Mouse (Mus musculus): ENCODE results near the gene Zmym5. TPM values are rescaled to one million over a fixed set of nuclear protein-coding genes. Genes with fewer than 3 reads are reported as not detected.
A peak's percentile ranks its signal among the peaks of the same experiment; 100 is the strongest.
"Not testable (repeated sequence)": the region's sequence is repeated elsewhere in the genome, so short reads cannot be mapped to it uniquely, and the experiment has no call there.

The Zmym5 gene
- polyA plus RNA-seq, 1 experiment from 2014 or later: 31.5 TPM

GRCm38 (mm10) chr14:56784575-56784974 lies 26.9 kb downstream of the Zmym5 start:
- WGBS: 86% methylated on average over 1 of the region's 1 CpGs
- no peak overlapping the region for H3K27ac ChIP-seq (replicated peaks; ENCODE audit: low read depth, low read length)
- no peak for ATAC-seq (ENCODE audit: low FRiP score, low TSS enrichment)

DNA sequence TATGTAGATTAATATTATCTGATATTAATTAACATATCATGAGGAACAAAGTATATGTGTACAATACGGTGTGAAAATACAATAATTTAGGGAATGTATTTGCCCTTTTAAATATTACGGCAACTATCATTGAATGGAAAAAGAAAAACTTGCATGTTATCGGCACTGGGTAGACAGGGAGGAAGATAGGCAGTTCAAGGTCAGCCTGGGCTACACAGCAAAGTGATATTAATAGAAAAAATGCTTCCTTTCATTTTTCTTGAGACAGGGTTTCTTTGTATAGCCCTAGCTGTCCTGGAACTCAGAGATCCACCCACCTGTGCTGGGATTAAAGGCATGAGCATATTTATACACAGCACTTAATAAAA lies 32.6 kb downstream of the Zmym5 start:
- no peaks in the 10 kb centered on the region for H3K9me3 ChIP-seq (ENCODE audit: control insufficient read depth, low read length)
- WGBS: 42% methylated on average over 3 of the region's 3 CpGs
- peak overlapping the region; percentile 17; the same call in 1 of the 2 replicates for H3K9ac ChIP-seq (replicated peaks; ENCODE audit: low read length)
- H3K4me3 ChIP-seq (replicated peaks; ENCODE audit: low read depth, low read length): peak overlapping the region; percentile 94
- H3K4me1 ChIP-seq (ENCODE audit: control insufficient read depth, insufficient read depth, low read length): peaks cover 19% of the 10 kb centered on the region
- H3K27ac ChIP-seq (replicated peaks; ENCODE audit: low read depth, low read length): peak overlapping the region; percentile 96
- no peak for DNase-seq
- peak overlapping the region; percentile 73 for H3K4me2 ChIP-seq (ENCODE audit: low read length)
- no peaks in the 10 kb centered on the region for H3K27me3 ChIP-seq (ENCODE audit: control insufficient read depth, insufficient read depth, low read length)
- no peaks in the 10 kb centered on the region for H3K36me3 ChIP-seq (ENCODE audit: control insufficient read depth, insufficient read depth, low read length)
- peak; percentile 12; the same call in 1 of the 2 replicates for ATAC-seq (ENCODE audit: low FRiP score, low TSS enrichment)

More at GRCm38 (mm10) chr14:56784575-56784974, 26.9 kb downstream of the Zmym5 start:
- no peaks in the 10 kb centered on the region for H3K9me3 ChIP-seq (ENCODE audit: control insufficient read depth, low read length)
- DNase-seq: no peak
- no peaks in the 10 kb centered on the region for H3K27me3 ChIP-seq (ENCODE audit: control insufficient read depth, insufficient read depth, low read length)
- H3K4me3 ChIP-seq (replicated peaks; ENCODE audit: low read depth, low read length): no peak overlapping the region
- H3K4me2 ChIP-seq (ENCODE audit: low read length): no peak overlapping the region
- H3K9ac ChIP-seq (replicated peaks; ENCODE audit: low read length): no peak overlapping the region
- no peaks in the 10 kb centered on the region for H3K36me3 ChIP-seq (ENCODE audit: control insufficient read depth, insufficient read depth, low read length)
- H3K4me1 ChIP-seq (ENCODE audit: control insufficient read depth, insufficient read depth, low read length): no peaks in the 10 kb centered on the region

GRCm38 (mm10) chr14:56778200-56778932 lies 33.1 kb downstream of the Zmym5 start, which contains the start of gene Pspc1:
Gene Pspc1, minus strand, starts transcription at chr14:56778316.
- no peaks in the 10 kb centered on the region for H3K9me3 ChIP-seq (ENCODE audit: control insufficient read depth, low read length)
- H3K27ac ChIP-seq (replicated peaks; ENCODE audit: low read depth, low read length): peak within 1 kb of the TSS; percentile 96
- H3K36me3 ChIP-seq (ENCODE audit: control insufficient read depth, insufficient read depth, low read length): no peaks in the 10 kb centered on the region
- H3K27me3 ChIP-seq (ENCODE audit: control insufficient read depth, insufficient read depth, low read length): no peaks in the 10 kb centered on the region
- ATAC-seq (ENCODE audit: low FRiP score, low TSS enrichment) (peak; percentile 97), DNase-seq (peak; percentile 100)
- peak within 1 kb of the TSS; percentile 73 for H3K4me2 ChIP-seq (ENCODE audit: low read length)
- H3K4me1 ChIP-seq (ENCODE audit: control insufficient read depth, insufficient read depth, low read length): peaks cover 19% of the 10 kb centered on the region
- peak within 1 kb of the TSS; percentile 94 for H3K4me3 ChIP-seq (replicated peaks; ENCODE audit: low read depth, low read length)
- H3K9ac ChIP-seq (replicated peaks; ENCODE audit: low read length): peak within 1 kb of the TSS; percentile 91
- WGBS: under 1% methylated on average over 36 of the region's 36 CpGs

DNA sequence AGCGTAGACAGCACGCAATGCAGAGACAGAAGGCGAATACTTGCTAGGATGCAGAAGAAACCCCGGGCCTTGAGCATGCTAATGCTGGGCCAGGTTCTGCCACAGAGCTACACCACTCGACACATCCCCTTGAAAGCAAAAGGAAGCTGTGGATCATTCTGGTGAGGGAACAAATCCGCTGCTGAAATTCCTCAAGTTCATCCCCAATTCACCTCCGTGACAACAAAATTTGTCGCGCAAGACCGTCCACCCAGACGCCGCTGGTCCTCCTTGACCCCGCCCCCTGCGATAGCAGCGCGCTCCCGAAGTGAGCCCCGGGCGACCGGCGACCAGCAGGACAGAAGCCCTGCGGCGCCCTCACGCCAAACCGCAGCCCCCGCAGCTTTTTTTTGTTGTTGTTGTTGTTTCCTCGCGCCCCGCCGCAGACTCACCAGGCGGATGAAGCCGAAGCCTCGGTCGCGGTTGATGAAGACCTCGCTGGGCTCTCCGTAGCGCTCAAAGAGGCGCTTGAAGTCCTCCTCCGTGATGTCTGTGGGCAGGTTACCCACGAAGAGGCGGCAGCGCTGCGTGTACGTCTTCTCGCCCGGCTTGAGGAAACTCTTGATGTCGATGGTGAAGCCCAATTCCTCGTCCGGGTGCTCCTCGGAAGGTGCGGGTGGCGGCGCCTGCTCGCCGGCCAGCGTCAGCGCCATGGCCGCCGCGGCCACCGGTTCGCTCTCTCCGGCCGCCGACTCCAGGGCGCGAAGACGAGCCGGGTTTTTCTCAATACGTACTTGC lies 34.0 kb downstream of the Zmym5 start:
- no peaks in the 10 kb centered on the region for H3K36me3 ChIP-seq (ENCODE audit: control insufficient read depth, insufficient read depth, low read length)
- DNase-seq (peak; percentile 76), ATAC-seq (ENCODE audit: low FRiP score, low TSS enrichment) (peak; percentile 5)
- H3K4me2 ChIP-seq (ENCODE audit: low read length): peak overlapping the region; percentile 73
- WGBS: under 1% methylated on average over 71 of the region's 71 CpGs
- H3K9ac ChIP-seq (replicated peaks; ENCODE audit: low read length): peak overlapping the region; percentile 91
- H3K4me1 ChIP-seq (ENCODE audit: control insufficient read depth, insufficient read depth, low read length): peaks cover 19% of the 10 kb centered on the region
- peak overlapping the region; percentile 96 for H3K27ac ChIP-seq (replicated peaks; ENCODE audit: low read depth, low read length)
- no peaks in the 10 kb centered on the region for H3K27me3 ChIP-seq (ENCODE audit: control insufficient read depth, insufficient read depth, low read length)
- peak overlapping the region; percentile 94 for H3K4me3 ChIP-seq (replicated peaks; ENCODE audit: low read depth, low read length)
- H3K9me3 ChIP-seq (ENCODE audit: control insufficient read depth, low read length): no peaks in the 10 kb centered on the region

DNA sequence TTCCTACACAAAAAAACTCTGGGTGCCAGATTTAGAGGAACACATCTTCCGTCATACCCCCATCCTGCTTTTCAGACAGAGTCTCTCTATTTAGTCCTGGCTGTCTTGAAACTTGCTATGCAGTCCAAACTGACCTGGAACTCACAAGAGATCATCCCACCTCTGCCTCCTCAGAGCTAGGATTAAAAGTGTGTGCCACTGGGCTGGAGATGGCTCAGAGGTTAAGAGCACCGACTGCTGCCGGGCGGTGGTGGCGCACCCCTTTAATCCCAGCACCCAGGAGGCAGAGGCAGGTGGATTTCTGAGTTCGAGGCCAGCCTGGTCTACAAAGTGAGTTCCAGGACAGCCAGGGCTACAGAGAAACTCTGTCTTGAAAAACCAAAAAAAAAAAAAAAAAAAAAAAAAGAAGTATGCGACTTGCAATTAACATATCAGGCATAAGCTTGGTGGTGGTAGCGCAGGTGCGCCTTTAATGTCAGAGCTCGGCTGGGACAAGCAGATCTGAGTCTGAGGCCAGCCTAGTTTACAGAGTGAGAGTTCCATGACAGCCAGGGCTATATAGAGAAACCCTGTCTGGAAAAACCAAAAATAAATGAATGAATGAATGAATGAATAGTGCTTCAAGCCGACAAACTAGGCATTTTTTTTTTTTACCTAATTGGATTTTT lies 34.8 kb downstream of the Zmym5 start:
- DNase-seq (no peak), ATAC-seq (ENCODE audit: low FRiP score, low TSS enrichment) (no peak)
- 26% methylated on average over 11 of the region's 11 CpGs for WGBS
- Histone ChIP-seq H3K9ac (replicated peaks; ENCODE audit: low read length) (peak overlapping the region; percentile 91), H3K9me3 (ENCODE audit: control insufficient read depth, low read length) (no peaks in the 10 kb centered on the region), H3K27me3 (ENCODE audit: control insufficient read depth, insufficient read depth, low read length) (no peaks in the 10 kb centered on the region), H3K4me1 (ENCODE audit: control insufficient read depth, insufficient read depth, low read length) (peaks cover 19% of the 10 kb centered on the region), H3K4me3 (replicated peaks; ENCODE audit: low read depth, low read length) (peak overlapping the region; percentile 94), H3K27ac (replicated peaks; ENCODE audit: low read depth, low read length) (no peak overlapping the region), H3K36me3 (ENCODE audit: control insufficient read depth, insufficient read depth, low read length) (peaks cover 5% of the 10 kb centered on the region; the same call in 1 of the 2 replicates), H3K4me2 (ENCODE audit: low read length) (peak overlapping the region; percentile 73)

GRCm38 (mm10) chr14:56775416-56775815 lies 36.1 kb downstream of the Zmym5 start:
- H3K4me3 ChIP-seq (replicated peaks; ENCODE audit: low read depth, low read length): peak overlapping the region; percentile 94; the same call in 1 of the 2 replicates
- ATAC-seq (ENCODE audit: low FRiP score, low TSS enrichment): no peak
- 81% methylated on average over 4 of the region's 4 CpGs for WGBS

GRCm38 (mm10) chr14:56766438-56766837 lies 45.1 kb downstream of the Zmym5 start:
- not testable (repeated sequence) for H3K4me1 ChIP-seq (ENCODE audit: control insufficient read depth, insufficient read depth, low read length); H3K9me3 ChIP-seq (ENCODE audit: control insufficient read depth, low read length); H3K27ac ChIP-seq (replicated peaks; ENCODE audit: low read depth, low read length); H3K27me3 ChIP-seq (ENCODE audit: control insufficient read depth, insufficient read depth, low read length); DNase-seq; H3K9ac ChIP-seq (replicated peaks; ENCODE audit: low read length); ATAC-seq (ENCODE audit: low FRiP score, low TSS enrichment); H3K4me2 ChIP-seq (ENCODE audit: low read length); H3K4me3 ChIP-seq (replicated peaks; ENCODE audit: low read depth, low read length)
- peaks cover 47% of the 10 kb centered on the region for H3K36me3 ChIP-seq (ENCODE audit: control insufficient read depth, insufficient read depth, low read length)
- 100% methylated on average over 2 of the region's 2 CpGs for WGBS

More at GRCm38 (mm10) chr14:56775416-56775815, 36.1 kb downstream of the Zmym5 start:
- DNase-seq: no peak
- Histone ChIP-seq H3K36me3 (ENCODE audit: control insufficient read depth, insufficient read depth, low read length) (peaks cover 18% of the 10 kb centered on the region), H3K9ac (replicated peaks; ENCODE audit: low read length) (no peak overlapping the region), H3K9me3 (ENCODE audit: control insufficient read depth, low read length) (no peaks in the 10 kb centered on the region), H3K4me1 (ENCODE audit: control insufficient read depth, insufficient read depth, low read length) (peaks cover 19% of the 10 kb centered on the region), H3K27ac (replicated peaks; ENCODE audit: low read depth, low read length) (no peak overlapping the region), H3K4me2 (ENCODE audit: low read length) (peak overlapping the region; percentile 73), H3K27me3 (ENCODE audit: control insufficient read depth, insufficient read depth, low read length) (no peaks in the 10 kb centered on the region)

GRCm38 (mm10) chr14:56765117-56765516 lies 46.4 kb downstream of the Zmym5 start:
- not testable (repeated sequence) for DNase-seq; H3K4me2 ChIP-seq (ENCODE audit: low read length); H3K27ac ChIP-seq (replicated peaks; ENCODE audit: low read depth, low read length); H3K4me1 ChIP-seq (ENCODE audit: control insufficient read depth, insufficient read depth, low read length); H3K4me3 ChIP-seq (replicated peaks; ENCODE audit: low read depth, low read length); H3K9me3 ChIP-seq (ENCODE audit: control insufficient read depth, low read length); H3K27me3 ChIP-seq (ENCODE audit: control insufficient read depth, insufficient read depth, low read length); H3K9ac ChIP-seq (replicated peaks; ENCODE audit: low read length)
- ATAC-seq (ENCODE audit: low FRiP score, low TSS enrichment): peak; percentile 71; the same call in 1 of the 2 replicates
- peaks cover 47% of the 10 kb centered on the region for H3K36me3 ChIP-seq (ENCODE audit: control insufficient read depth, insufficient read depth, low read length)
- 96% methylated on average over 2 of the region's 3 CpGs for WGBS

All from midbrain, embryonic 14.5 days (tissue).